In genomic region chr12:42978828-42979227, GRCm38 (mm10) we compare ENCODE assay signal across 31 mouse cellular contexts.
"Had no signal": no experiment of that assay in that cellular context is flagged by ENCODE, and none has a peak within 500 bp of the region (broad histone marks: within the 10 kb centered on the region; RNA-seq: fewer than 3 reads in every experiment).

No protein-coding gene starts in this region.

- H3K27ac ChIP-seq: heart, embryonic 10.5 days; heart, embryonic 13.5 days; heart, embryonic 15.5 days; hindbrain, embryonic 10.5 days; hindbrain, embryonic 12.5 days; hindbrain, embryonic 13.5 days; hindbrain, embryonic 14.5 days; hindbrain, embryonic 15.5 days; hindbrain, postnatal 0 days; intestine, embryonic 15.5 days; kidney, embryonic 15.5 days; kidney, postnatal 0 days; layer of hippocampus, adult 2 months; left cerebral cortex, adult 2 months had no signal

- H3K4me3 ChIP-seq: heart, embryonic 10.5 days; heart, embryonic 12.5 days; heart, embryonic 13.5 days; heart, embryonic 15.5 days; hindbrain, embryonic 10.5 days; hindbrain, embryonic 12.5 days; hindbrain, embryonic 13.5 days; hindbrain, embryonic 15.5 days; intestine, embryonic 15.5 days; kidney, embryonic 15.5 days; layer of hippocampus, adult 2 months; left cerebral cortex, adult 2 months had no signal

- H3K4me1 ChIP-seq: heart, embryonic 10.5 days; heart, embryonic 12.5 days; heart, embryonic 13.5 days; heart, embryonic 15.5 days; hindbrain, embryonic 10.5 days; hindbrain, embryonic 12.5 days; hindbrain, embryonic 13.5 days; hindbrain, embryonic 15.5 days; intestine, embryonic 15.5 days; kidney, embryonic 15.5 days had no signal

- H3K36me3 ChIP-seq: heart, embryonic 10.5 days; heart, embryonic 12.5 days; heart, embryonic 13.5 days; heart, embryonic 15.5 days; hindbrain, embryonic 10.5 days; hindbrain, embryonic 12.5 days; hindbrain, embryonic 13.5 days; hindbrain, embryonic 15.5 days; intestine, embryonic 15.5 days; kidney, embryonic 15.5 days had no signal

- H3K9ac ChIP-seq: heart, embryonic 12.5 days; heart, embryonic 13.5 days; heart, embryonic 15.5 days; hindbrain, embryonic 12.5 days; hindbrain, embryonic 13.5 days; hindbrain, embryonic 14.5 days; hindbrain, embryonic 15.5 days; intestine, embryonic 15.5 days; kidney, embryonic 15.5 days had no signal

- DNase-seq: heart, postnatal 10 days; heart, postnatal 14 days; heart, postnatal 36 days; heart, postnatal 4 days; kidney, adult 11 months; kidney, adult 18-20 months; kidney, adult 2 months; kidney, adult 8-10 months; kidney, postnatal 10 days; kidney, postnatal 14 days; kidney, postnatal 25 days; kidney, postnatal 36 days; kidney, postnatal 4 days; layer of hippocampus, adult 9-11 months; layer of hippocampus, postnatal 36 days had no signal

- H3K9me3 ChIP-seq: heart, embryonic 10.5 days; heart, embryonic 12.5 days; heart, embryonic 13.5 days; heart, embryonic 15.5 days; hindbrain, embryonic 10.5 days; hindbrain, embryonic 12.5 days; hindbrain, embryonic 13.5 days; hindbrain, embryonic 15.5 days; intestine, embryonic 15.5 days; kidney, embryonic 15.5 days had no signal

- H3K4me2 ChIP-seq: heart, embryonic 11.5 days; heart, embryonic 12.5 days; heart, embryonic 13.5 days; heart, embryonic 15.5 days; hindbrain, embryonic 12.5 days; hindbrain, embryonic 13.5 days; hindbrain, embryonic 14.5 days; hindbrain, embryonic 15.5 days; intestine, embryonic 15.5 days; kidney, embryonic 15.5 days had no signal

- H3K27me3 ChIP-seq: heart, embryonic 12.5 days; heart, embryonic 13.5 days; heart, embryonic 15.5 days; hindbrain, embryonic 12.5 days; hindbrain, embryonic 13.5 days; hindbrain, embryonic 15.5 days; intestine, embryonic 15.5 days; kidney, embryonic 15.5 days had no signal
